Mouse (Mus musculus): ENCODE results near the gene Slc6a20a. TPM values are rescaled to one million over a fixed set of nuclear protein-coding genes. Genes with fewer than 3 reads are reported as not detected.
A peak's percentile ranks its signal among the peaks of the same experiment; 100 is the strongest.
"Not testable (repeated sequence)": the region's sequence is repeated elsewhere in the genome, so short reads cannot be mapped to it uniquely, and the experiment has no call there.

The Slc6a20a gene
- total and polyA plus RNA-seq, 2 experiments from 2014 or later: 25.7 to 33.0 TPM

GRCm38 (mm10) chr9:123701822-123702221, 23.1 kb upstream of the Slc6a20a start:
- Histone ChIP-seq H3K36me3 (ENCODE audit: insufficient read depth) (peaks cover 36% of the 10 kb centered on the region), H3K27ac (ENCODE audit: low read depth, low read length) (no peak overlapping the region), H3K9me3 (ENCODE audit: low read length) (no peaks in the 10 kb centered on the region), H3K4me3 (ENCODE audit: low read depth, low read length) (no peak overlapping the region), H3K4me2 (ENCODE audit: low read depth) (no peak overlapping the region), H3K9ac (no peak overlapping the region), H3K27me3 (ENCODE audit: insufficient read depth, low read length) (no peaks in the 10 kb centered on the region), H3K4me1 (ENCODE audit: insufficient read depth) (no peaks in the 10 kb centered on the region)
- WGBS: 76% methylated on average over 5 of the region's 5 CpGs
- no peak for ATAC-seq
- TF ChIP-seq CTCF (IDR thresholded peaks at IDR 0.05; ENCODE audit: low read depth): no peak
- no peak for DNase-seq

DNA sequence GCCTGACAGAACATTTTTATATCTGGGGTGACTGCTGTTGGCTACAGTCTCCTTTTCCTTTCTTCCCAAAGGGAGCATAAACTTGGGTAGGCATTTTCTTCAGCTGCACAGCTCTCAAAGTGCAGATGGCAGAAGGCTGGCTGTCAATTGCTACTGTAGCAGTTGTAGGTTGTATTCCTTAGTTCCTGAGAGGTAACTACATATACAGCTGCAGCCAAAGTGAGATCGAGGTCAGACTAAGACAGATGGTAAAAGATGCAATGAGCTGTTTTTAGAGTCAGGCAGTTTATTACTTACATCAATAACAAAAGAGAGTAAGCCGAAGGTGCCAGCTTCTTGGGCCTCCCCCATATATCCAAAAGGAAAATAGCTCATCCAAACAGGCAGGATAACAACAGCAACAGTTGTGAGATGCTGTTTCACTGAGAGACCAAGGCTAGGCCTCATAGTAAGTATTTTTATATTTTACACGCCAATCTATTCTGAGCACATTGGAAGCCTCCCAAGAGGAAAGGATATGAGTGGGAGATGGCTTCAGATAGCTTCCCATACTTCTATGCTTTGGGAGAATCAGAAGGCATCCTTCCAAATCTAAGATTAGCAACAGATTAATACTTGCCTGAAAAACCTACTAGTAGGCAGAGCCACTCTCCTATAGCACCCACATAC, 17.1 kb upstream of the Slc6a20a start:
- H3K9me3 ChIP-seq (ENCODE audit: low read length): no peaks in the 10 kb centered on the region
- H3K4me2 ChIP-seq (ENCODE audit: low read depth): no peak overlapping the region
- H3K4me3 ChIP-seq (ENCODE audit: low read depth, low read length): no peak overlapping the region
- no peaks in the 10 kb centered on the region for H3K27me3 ChIP-seq (ENCODE audit: insufficient read depth, low read length)
- H3K36me3 ChIP-seq (ENCODE audit: insufficient read depth): peaks cover 23% of the 10 kb centered on the region
- no peak overlapping the region for H3K27ac ChIP-seq (ENCODE audit: low read depth, low read length)
- H3K9ac ChIP-seq: no peak overlapping the region
- peak; percentile 15 for DNase-seq
- no peaks in the 10 kb centered on the region for H3K4me1 ChIP-seq (ENCODE audit: insufficient read depth)
- no peak for ATAC-seq
- TF ChIP-seq CTCF (IDR thresholded peaks at IDR 0.05; ENCODE audit: low read depth): no peak
- WGBS: 85% methylated on average over 3 of the region's 3 CpGs

DNA sequence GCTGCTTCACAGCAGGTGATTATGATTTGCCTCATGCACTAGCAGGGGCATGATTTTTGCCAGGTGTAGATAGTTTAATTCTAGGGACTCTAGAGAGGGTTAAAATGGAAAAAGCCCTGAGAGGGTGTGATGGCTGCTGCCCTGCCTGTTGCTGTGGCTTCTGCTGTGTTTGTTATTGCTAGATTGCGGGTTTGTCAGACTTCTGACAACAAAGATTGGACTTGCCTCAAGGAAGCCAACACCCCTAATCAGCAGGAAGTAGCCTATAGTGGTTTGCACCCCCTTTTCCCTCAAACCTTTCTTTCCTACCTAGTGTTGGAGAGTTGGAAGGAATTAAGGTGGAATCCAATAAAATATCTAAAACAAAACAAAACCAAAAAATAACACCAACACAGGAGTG, 9.5 kb upstream of the Slc6a20a start:
- 78% methylated on average over 1 of the region's 1 CpGs for WGBS
- Histone ChIP-seq H3K27ac (ENCODE audit: low read depth, low read length) (no peak overlapping the region), H3K9ac (no peak overlapping the region), H3K9me3 (ENCODE audit: low read length) (no peaks in the 10 kb centered on the region), H3K4me3 (ENCODE audit: low read depth, low read length) (no peak overlapping the region), H3K4me1 (ENCODE audit: insufficient read depth) (no peaks in the 10 kb centered on the region), H3K27me3 (ENCODE audit: insufficient read depth, low read length) (no peaks in the 10 kb centered on the region), H3K4me2 (ENCODE audit: low read depth) (no peak overlapping the region), H3K36me3 (ENCODE audit: insufficient read depth) (peaks cover 8% of the 10 kb centered on the region; the same call in 1 of the 2 replicates)
- DNase-seq (no peak), ATAC-seq (no peak)
- no peak for TF ChIP-seq CTCF (IDR thresholded peaks at IDR 0.05; ENCODE audit: low read depth)

GRCm38 (mm10) chr9:123686206-123686605, 7.5 kb upstream of the Slc6a20a start:
- DNase-seq: no peak
- no peak overlapping the region for H3K4me2 ChIP-seq (ENCODE audit: low read depth)
- no peak for ATAC-seq
- no peaks in the 10 kb centered on the region for H3K36me3 ChIP-seq (ENCODE audit: insufficient read depth)
- H3K9me3 ChIP-seq (ENCODE audit: low read length): no peaks in the 10 kb centered on the region
- WGBS: 68% methylated on average over 5 of the region's 5 CpGs
- no peak overlapping the region for H3K4me3 ChIP-seq (ENCODE audit: low read depth, low read length)
- no peak overlapping the region for H3K27ac ChIP-seq (ENCODE audit: low read depth, low read length)
- no peaks in the 10 kb centered on the region for H3K27me3 ChIP-seq (ENCODE audit: insufficient read depth, low read length)
- no peak overlapping the region for H3K9ac ChIP-seq
- TF ChIP-seq CTCF (IDR thresholded peaks at IDR 0.05; ENCODE audit: low read depth): no peak
- no peaks in the 10 kb centered on the region for H3K4me1 ChIP-seq (ENCODE audit: insufficient read depth)

- H3K36me3 ChIP-seq (ENCODE audit: insufficient read depth): no peaks in the 10 kb centered on the region
- H3K27me3 ChIP-seq (ENCODE audit: insufficient read depth, low read length): peaks cover 12% of the 10 kb centered on the region; the same call in 1 of the 2 replicates
- TF ChIP-seq CTCF (IDR thresholded peaks at IDR 0.05; ENCODE audit: low read depth): no peak
- no peak overlapping the region for H3K4me2 ChIP-seq (ENCODE audit: low read depth)
- H3K9me3 ChIP-seq (ENCODE audit: low read length): no peaks in the 10 kb centered on the region
- H3K9ac ChIP-seq: no peak overlapping the region
- H3K27ac ChIP-seq (ENCODE audit: low read depth, low read length): no peak overlapping the region
- ATAC-seq (no peak), DNase-seq (no peak)
- WGBS: 64% methylated on average over 3 of the region's 3 CpGs
- no peak overlapping the region for H3K4me3 ChIP-seq (ENCODE audit: low read depth, low read length)
- no peaks in the 10 kb centered on the region for H3K4me1 ChIP-seq (ENCODE audit: insufficient read depth)
Measured at GRCm38 (mm10) chr9:123683704-123684103, 5.0 kb upstream of the Slc6a20a start.

- no peak overlapping the region for H3K27ac ChIP-seq (ENCODE audit: low read depth, low read length)
- peaks cover 37% of the 10 kb centered on the region for H3K27me3 ChIP-seq (ENCODE audit: insufficient read depth, low read length)
- TF ChIP-seq CTCF (IDR thresholded peaks at IDR 0.05; ENCODE audit: low read depth): no peak
- WGBS: 30% methylated on average over 2 of the region's 2 CpGs
- H3K4me3 ChIP-seq (ENCODE audit: low read depth, low read length): peak overlapping the region; percentile 39; the same call in 1 of the 2 replicates
- H3K4me2 ChIP-seq (ENCODE audit: low read depth): peak overlapping the region; percentile 74
- no peaks in the 10 kb centered on the region for H3K36me3 ChIP-seq (ENCODE audit: insufficient read depth)
- ATAC-seq (no peak), DNase-seq (no peak)
- H3K9me3 ChIP-seq (ENCODE audit: low read length): no peaks in the 10 kb centered on the region
- H3K9ac ChIP-seq: no peak overlapping the region
- peaks cover 6% of the 10 kb centered on the region; the same call in 1 of the 2 replicates for H3K4me1 ChIP-seq (ENCODE audit: insufficient read depth)
Measured at GRCm38 (mm10) chr9:123679198-123679597, 513 bp upstream of the Slc6a20a start.

DNA sequence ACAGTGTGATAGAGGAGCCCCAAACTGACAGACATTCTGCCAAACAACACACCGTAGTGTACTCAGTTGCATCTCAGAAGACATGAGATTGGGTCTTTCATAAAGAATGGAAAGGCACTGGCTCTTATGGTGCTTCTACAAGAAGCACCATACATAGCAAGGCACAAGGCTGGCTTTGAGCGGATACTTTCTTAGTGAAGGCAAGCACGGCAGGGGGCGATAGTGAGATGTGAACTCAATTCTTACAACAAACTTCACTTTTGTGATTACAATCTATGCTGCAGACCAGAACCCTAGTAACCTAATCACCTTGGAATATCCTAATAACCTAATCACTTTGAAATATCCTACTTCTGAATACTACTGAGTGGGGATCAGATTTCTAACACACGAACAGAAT, 13.0 kb downstream of the Slc6a20a start:
- WGBS: 55% methylated on average over 5 of the region's 5 CpGs
- no peaks in the 10 kb centered on the region for H3K4me1 ChIP-seq (ENCODE audit: insufficient read depth)
- peak; percentile 47 for TF ChIP-seq CTCF (IDR thresholded peaks at IDR 0.05; ENCODE audit: low read depth)

DNA sequence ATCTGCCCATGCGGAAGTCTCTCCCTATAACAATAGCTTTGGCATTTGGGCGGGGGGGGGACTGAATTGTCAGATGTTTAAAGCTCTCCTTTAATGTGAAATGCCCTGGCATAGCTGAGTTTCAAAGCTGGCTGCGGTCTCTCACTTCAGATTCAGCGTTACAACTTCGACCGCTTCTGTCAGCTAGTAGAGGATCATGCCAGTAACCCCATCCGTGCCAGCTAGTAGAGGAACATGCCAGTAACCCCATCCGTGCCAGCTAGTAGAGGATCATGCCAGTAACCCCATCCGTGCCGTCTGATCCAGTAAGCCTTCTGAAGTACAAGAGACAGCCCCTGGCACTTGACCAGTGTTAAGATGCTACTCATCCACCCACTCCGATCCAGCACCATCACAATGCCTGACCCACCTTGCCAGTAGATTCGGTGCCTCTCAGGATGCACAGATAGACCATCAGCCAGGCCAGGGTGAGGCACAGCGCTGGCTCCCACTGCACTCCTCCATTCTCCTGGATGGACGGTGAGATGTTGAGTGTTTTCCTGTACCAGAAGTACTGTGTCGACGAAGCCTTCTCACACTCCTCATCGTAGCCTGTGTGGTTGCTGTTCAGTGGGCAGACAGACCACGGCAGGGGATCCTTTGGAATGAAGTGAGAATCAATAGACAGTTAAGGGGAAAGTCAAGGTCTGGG, 18.6 kb downstream of the Slc6a20a start:
- WGBS: 54% methylated on average over 17 of the region's 18 CpGs
- not testable (repeated sequence) for H3K36me3 ChIP-seq (ENCODE audit: insufficient read depth); H3K27ac ChIP-seq (ENCODE audit: low read depth, low read length); H3K4me1 ChIP-seq (ENCODE audit: insufficient read depth); H3K27me3 ChIP-seq (ENCODE audit: insufficient read depth, low read length); H3K4me3 ChIP-seq (ENCODE audit: low read depth, low read length); H3K9me3 ChIP-seq (ENCODE audit: low read length); H3K9ac ChIP-seq; H3K4me2 ChIP-seq (ENCODE audit: low read depth)
- DNase-seq (peak; percentile 71), ATAC-seq (peak; percentile 93)

More for the DNA sequence above, 13.0 kb downstream of the Slc6a20a start:
- no peaks in the 10 kb centered on the region for H3K9me3 ChIP-seq (ENCODE audit: low read length)
- H3K27me3 ChIP-seq (ENCODE audit: insufficient read depth, low read length): no peaks in the 10 kb centered on the region
- ATAC-seq: no peak
- DNase-seq: no peak
- no peak overlapping the region for H3K4me2 ChIP-seq (ENCODE audit: low read depth)
- H3K27ac ChIP-seq (ENCODE audit: low read depth, low read length): no peak overlapping the region
- H3K9ac ChIP-seq: no peak overlapping the region
- H3K4me3 ChIP-seq (ENCODE audit: low read depth, low read length): no peak overlapping the region
- H3K36me3 ChIP-seq (ENCODE audit: insufficient read depth): no peaks in the 10 kb centered on the region
